Mouse (Mus musculus): ENCODE data around the gene Fndc3a.

The Fndc3a gene

DNA sequence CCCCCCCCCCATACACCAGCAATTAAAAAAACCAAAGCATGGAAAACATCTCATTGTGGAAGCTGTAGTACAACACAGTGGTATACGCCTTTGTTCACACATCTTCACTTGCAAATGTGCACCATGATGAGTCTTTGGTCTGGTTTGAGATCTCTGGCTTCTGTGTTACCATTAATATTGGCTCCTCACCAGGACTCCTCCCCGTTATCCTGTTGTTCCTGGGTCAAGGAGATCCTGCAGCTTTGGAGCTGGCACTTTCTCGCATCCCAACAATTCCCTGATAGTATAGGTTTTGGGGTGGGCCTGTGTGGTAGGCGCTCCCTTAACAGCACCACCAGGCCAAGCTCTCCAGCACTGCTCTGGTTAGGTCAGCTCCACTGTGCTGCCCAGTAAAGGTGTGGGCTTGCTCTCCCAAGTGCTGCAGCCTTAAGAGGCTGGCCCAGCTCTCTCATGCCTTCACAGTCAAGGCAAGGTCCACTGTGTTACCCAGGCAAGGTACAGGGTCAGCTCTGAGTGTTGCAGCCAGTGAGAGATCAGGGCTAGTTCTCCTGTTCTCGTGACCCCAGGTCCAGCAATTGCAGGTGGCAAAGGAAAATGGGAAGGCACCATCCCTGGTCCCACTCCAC lies 173.3 kb downstream of the Fndc3a start:
- in situ Hi-C loops (cut with MboI, MseI): no loop called here

DNA sequence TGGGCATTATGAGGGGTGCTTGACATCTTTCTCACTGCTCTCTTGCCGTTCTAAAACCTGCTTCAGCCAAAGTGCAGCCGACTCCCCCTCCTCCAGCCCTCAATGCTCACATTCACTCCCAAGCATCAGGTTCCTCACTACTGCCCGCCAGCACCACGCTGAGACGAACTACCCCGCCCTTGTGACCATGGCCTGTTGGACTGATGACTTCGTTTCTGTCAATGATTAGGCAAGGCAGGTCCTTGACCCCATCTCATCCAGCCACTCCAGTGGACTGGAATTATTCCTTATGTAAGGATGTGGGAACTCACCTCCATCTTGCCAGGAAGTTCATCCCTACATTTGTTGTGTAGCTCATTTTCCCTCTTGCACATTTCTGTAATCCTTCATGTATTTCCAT lies 175.9 kb downstream of the Fndc3a start:
- in situ Hi-C loops (cut with MboI, MseI): no loop called here

DNA sequence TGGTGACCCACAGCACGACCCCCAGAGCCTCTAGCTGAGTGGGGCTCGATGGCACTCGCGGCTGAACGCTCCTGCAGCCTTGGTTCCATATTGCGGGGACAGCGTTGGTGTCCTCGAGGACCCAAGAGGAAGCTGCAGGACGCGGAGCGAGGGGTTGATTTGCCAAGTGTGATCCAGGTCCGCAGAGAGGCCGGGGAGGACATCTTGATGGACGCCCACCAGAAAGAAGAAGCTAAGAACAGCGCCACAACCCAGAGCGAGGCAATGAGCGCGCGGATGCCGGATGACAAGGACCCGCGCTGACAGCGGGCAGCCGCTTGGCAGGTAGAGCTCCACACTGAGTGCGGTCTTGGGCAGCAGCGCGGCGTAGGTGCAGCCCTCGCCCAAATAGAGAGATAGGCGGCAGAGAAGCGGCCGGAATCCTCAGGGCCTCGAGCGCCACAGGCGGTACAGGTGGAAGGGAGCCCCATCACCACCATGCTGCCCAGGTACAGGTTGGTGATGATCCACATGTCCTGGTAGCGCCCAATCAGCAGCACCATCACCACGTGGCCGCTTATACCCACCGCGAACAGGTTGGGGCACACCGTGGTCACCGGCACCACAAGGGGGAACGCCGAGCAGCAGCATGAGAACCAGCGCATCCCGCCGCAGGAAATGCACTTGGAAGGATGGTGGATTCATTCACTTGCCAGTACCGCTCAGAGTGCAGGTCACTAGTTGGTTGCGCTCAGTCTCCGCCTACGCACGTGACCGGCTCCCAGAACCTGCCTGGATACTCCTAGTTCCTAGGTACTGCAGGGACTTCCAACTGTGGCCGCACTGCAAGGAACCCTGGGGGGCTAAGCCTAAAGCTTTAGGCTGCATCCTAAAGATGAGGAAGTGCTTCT lies 177.5 kb downstream of the Fndc3a start:
- in situ Hi-C loops (cut with MboI, MseI): no loop called here

DNA sequence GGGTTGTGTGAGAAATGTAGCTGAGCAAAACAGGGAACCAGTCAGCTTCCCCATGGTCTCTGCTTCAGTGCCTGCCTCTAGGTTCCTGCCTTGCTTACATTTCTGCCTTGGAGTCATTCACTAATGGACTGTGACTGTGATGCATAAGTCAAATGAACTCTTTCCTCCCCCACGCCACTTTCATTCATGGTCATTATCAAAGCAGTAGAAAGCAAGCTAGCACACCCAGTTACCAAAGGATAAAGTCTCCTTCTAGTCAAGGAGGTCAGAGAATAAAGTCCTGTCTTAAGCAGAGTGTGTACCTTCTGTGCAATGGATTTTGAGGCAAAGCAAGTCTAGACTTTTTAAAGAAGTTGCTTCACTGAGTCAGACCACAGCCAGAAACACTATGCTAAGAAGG lies 182.7 kb downstream of the Fndc3a start:
- in situ Hi-C loops (cut with MboI, MseI): no loop called here

DNA sequence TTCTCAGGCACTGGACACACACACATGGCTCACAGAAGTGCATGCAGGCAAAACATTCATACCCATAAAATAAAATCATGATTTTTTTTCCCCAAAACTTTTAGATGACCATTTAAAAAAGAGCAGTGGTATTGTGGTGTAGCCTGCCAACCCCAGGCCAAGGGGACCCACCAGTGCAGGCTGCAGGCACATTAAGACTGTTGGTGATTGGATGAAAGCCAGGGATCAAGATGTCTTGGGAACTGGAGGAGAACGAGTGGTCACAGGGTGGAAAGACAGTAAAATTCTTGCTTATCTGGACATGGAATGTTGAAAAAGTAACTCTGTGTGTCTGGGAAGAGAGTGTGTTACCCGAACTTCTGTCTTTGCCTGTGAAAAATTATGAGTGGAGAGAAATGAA lies 190.2 kb downstream of the Fndc3a start:
- in situ Hi-C loops (cut with MboI, MseI): no loop called here

DNA sequence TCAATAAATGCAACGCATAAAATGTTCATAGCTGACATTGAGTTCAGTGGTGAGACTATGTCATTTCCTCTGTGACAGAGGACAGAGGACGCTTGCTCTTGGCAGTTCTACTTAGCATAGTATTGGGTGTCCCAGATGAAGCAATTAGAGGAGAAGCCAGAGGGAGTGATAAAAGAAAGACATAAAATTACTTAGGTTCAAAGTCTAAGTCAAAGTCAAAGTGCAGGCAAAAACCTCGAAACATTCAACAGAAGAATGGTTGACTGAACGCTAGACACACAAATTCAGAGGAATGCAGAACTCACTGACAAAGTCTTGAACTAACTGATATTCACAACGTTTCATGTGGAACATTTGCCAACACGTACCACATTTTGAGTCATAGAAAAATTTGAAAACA lies 191.0 kb downstream of the Fndc3a start:
- in situ Hi-C loops (cut with MboI, MseI): no loop called here

DNA sequence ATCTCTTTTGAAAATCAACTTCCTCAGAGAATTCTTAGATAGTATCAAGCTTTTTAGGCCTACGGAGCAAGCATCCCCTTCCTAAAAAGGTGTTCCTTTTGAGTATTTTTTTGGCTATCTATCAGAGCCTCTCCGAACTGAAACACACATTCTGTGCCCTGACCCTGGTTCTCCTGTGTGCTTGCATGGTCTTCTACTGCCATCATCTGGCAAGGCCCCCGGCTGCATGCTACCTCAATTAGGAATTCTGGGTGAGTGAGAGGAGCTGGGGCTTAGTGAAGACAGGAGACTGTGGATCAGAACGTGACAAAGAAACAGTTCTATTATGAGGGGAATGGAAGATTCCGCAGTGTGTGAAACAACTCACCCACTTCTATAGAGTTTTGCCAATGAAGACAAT lies 193.4 kb downstream of the Fndc3a start:
- in situ Hi-C loops (cut with MboI, MseI): no loop called here

DNA sequence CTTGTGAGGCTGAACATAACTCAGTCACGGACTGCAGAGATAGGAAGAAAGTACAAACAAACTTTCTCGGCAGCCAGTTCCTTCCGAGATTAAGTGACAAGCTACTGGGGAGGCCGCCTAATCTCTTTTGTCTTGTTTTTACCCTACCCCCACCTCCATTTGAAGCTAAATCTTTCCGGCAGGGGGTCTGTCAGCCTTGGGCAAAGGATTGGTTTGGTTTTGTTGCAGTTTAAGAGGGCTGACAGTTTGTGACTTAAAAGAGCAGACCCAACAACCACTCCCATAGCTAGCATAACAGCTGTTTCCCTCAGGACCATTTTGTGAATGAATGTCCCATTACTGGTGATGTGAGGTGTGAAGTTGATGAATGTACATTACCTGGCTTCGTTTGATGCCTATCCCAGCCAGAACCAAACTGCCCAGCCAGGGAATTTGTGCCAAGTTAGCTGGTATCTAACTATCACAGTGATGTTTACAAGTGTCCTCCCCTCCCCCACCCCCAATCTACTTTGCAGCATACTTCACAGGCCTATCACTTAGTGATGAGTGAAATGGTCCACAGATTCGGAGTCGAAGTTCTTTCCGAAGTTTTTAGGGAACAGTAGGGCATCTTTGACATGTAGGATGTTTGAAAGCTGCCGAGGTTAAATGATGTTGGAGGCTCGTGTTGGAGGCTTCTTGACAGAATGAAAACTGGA lies 202.9 kb downstream of the Fndc3a start:
- in situ Hi-C loops (cut with MboI, MseI): no loop called here

DNA sequence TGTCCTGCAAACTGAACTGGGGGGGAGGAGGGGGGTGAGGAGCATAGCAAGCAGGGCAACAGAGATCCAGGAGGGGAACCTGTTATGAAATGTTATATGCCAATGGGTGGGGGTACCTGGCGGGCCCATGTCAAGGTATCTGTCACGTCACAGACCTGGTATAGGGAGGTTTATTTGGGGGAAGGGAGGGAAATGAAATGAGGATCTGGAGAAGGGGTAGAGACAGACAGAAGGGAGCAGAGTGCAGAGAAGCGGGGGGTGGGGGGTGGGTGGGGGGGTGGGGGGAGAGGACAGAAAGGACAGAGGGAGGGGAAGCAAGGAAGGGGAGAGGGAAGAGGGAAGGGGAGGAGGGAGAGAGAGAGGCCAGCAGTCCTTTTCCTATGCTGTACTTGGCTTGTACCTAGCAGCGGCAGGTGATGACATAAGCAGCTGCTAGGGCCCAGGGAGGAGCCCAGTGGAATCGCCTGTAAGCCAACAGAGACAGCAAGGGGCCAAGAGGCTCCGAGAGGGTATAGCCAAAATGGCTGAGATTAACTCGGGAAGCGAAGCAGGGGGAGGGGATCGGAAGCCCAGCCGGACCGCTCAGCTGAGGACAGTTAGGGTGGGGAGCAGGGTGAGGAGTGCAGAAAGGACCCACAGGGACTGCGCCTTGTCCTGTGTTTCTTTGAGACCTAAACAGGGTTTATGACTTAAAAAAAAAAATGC lies 203.6 kb downstream of the Fndc3a start:
- in situ Hi-C loops (cut with MboI, MseI): no loop called here

DNA sequence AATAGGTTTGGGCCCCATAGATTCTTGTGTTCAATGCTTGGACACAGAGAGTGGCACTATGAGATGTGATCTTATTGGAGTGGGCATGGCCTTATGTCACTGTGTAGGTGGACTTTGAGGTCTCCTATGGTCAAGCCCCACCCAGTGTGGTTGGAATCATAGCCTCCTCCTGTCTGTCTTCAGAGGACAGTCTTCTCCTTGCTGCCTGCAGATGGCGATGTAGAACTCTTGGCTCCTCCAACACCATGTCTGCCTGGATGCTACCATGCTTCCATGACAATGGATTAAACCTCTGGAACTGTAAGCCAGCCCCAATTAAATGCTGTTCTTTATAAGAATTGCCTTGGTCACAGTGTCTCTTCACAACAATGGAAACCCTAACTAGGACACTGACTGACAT lies 204.8 kb downstream of the Fndc3a start:
- in situ Hi-C loops (cut with MboI, MseI): no loop called here

DNA sequence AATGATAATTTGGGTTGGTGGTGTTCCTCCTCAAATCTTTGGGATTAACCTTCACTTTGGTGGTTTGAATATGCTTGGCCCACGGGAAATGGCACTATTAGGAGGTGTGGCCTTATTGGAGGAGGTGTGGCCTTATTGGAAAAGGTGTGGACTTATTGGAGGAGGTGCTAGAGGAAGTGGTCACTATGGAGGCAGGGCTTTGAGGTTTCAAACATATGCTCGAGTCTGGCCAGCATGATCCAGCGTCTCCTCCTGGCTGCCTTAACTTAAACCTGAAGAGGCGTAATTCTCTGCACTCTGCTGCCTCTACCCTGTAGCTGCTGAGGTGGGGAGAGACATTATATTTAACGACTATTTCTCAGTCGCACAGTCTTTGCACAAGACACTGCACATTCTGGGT lies 206.6 kb downstream of the Fndc3a start:
- in situ Hi-C loops (cut with MboI, MseI): no loop called here

DNA sequence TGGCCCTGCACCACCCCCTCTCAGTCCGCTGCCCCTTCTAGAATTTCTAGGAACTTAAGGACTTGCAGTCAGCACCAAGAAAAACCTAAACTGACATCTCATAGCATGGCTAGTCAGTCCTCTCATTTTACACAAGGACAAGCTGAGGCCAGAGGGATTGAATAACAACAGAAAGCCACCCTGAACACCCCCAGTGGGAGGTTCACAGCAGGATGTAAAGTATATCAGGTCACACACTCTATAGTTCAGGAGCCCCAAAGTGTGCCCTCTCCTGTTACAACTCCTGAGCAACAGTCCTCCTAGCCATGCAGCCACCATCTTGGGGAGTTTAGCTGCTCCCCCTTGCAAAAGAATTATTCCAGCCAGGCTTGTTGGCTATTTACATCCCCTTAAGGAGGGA lies 216.0 kb downstream of the Fndc3a start:
- in situ Hi-C loops (cut with MboI, MseI): no loop called here

DNA sequence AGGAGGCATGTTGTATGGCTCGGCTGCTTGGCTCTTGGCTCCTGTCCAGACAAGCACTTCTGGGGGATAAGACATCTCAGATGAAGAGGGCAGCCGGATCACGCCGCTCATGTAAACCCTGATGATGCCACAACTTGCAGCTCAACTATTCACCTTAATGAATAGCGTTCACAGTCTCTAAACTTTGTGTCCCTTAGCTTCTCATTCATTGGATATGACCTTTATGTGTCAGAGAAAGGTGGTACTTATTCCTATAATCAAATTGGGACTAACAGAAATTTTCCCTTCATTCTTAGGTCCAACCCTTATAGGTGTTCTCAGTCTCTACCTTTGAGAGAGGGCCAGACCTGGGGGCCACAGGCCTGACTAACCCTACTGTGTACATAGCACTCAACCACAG lies 218.1 kb downstream of the Fndc3a start, which contains the start of gene Gm9195:
Gene Gm9195 (minus strand): TSS at position 101 of the 400 bp plus-strand sequence.
- in situ Hi-C loops (cut with MboI, MseI): no loop called here

DNA sequence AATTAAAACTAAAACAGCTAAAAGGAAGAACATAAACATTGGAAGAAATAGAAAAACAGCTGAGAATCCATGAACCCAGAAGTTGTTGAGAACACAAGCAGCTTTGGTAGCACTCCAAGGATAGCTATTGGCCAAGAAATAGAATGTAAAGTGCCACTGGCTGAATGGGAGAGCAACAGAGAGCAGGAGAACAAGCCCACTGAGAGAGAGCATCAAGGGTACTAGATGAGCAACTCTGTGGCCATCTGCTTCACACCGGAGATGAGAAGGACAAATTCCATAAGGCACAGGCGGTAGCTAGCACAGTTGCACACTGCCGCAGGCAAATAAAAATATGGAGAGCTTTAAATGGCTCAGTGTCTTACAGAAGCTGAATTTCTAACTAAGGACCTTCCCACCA lies 219.4 kb downstream of the Fndc3a start:
- in situ Hi-C loops (cut with MboI, MseI): no loop called here
